Mouse (Mus musculus) neural tube, embryonic 12.5 days (tissue): ENCODE results near the gene Map3k20. TPM values are rescaled to one million over a fixed set of nuclear protein-coding genes. Genes with fewer than 3 reads are reported as not detected.

Experiments
- ATAC-seq: fragments of 200-750 bp; cut with Nextera tagmentation; 2 replicates; pipeline ENCODE4 v1.8.0; 2017; ENCODE audit warnings: low read depth, mild to moderate bottlenecking, moderate TSS enrichment, moderate library complexity; ENCODE audit not compliant: low FRiP score
- H3K27ac ChIP-seq: fragments of 300-500 bp; sonication (generic); 2 replicates; pipeline ENCODE4 v1.5.1; 2016
- H3K27me3 ChIP-seq: fragments of 300-500 bp; sonication (generic); replicated peaks from 2 replicates; pipeline ENCODE4 v1.6.1; 2016; ENCODE audit warnings: mild to moderate bottlenecking
- H3K36me3 ChIP-seq: fragments of 300-500 bp; sonication (generic); 2 replicates; pipeline ENCODE4 v1.6.1; 2016; ENCODE audit warnings: mild to moderate bottlenecking
- H3K4me1 ChIP-seq: fragments of 300-500 bp; sonication (generic); 2 replicates; pipeline ENCODE4 v1.6.1; 2016
- H3K4me2 ChIP-seq: fragments of 300-500 bp; sonication (generic); replicated peaks from 2 replicates; pipeline ENCODE4 v1.6.1; 2016; ENCODE audit warnings: mild to moderate bottlenecking
- H3K4me3 ChIP-seq: fragments of 300-500 bp; sonication (generic); 2 replicates; pipeline ENCODE4 v1.5.1; 2016
- H3K9ac ChIP-seq: fragments of 300-500 bp; sonication (generic); 2 replicates; pipeline ENCODE4 v1.6.1; 2016; ENCODE audit warnings: mild to moderate bottlenecking
- H3K9me3 ChIP-seq: fragments of 300-500 bp; sonication (generic); 2 replicates; pipeline ENCODE4 v1.6.1; 2016; ENCODE audit warnings: mild to moderate bottlenecking
- WGBS: fragments of 180-500 bp; shearing (Covaris S2); methylation state at CpG from one replicate; pipeline ENCODE4 v1.1.7; 2016; 5-methylcytosine and 5-hydroxymethylcytosine counted together
- polyA plus RNA-seq: library from polyadenylated mRNA; unstranded; fragments of >200 nt; fragmentation: Nextera tagmentation; extraction: Ambion mirVana; gene quantifications from 2 replicates; pipeline ENCODE4 v1.2.1, GENCODE M21; 2016

Map3k20 gene
- 5.8 and 6.8 TPM in 2 replicates for polyA plus RNA-seq

DNA sequence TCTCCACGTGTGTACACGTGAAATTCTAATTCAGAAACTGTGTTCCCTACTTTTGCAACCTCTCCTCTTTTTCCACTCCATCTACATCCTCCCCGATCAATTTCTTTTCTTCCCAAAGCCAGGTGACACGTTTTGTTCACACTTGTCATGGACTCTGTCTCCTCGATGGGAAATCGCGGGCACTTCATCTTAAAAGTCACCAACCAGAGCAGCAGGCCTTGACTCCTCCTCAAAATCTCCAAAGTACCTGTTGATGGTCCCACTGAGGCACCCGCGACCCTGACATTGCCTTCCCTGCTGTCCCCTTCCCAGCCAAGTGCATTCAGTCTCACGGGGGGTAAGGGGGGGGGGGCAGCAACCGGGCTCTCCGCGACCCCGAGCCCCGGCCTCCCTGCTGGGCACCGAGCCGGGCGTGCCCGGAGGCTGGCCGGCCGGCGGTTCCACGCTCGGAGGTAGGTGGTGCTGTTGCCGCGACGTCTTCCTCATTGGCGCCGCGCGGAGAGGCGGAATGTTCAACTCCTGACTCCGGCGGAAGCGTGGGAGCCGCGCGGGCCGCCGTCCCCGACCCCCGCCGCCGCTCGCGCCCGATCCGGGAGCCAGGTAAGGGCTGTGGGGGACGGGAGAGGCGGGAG is at the start of gene Map3k20:
Map3k20 (plus strand) TSS at position 382 of the 632 bp plus-strand sequence.
- Histone ChIP-seq H3K4me3 (peak within 1 kb of the TSS; percentile 87), H3K27ac (no peak within 1 kb of the TSS), H3K4me2 (peak within 1 kb of the TSS; percentile 95), H3K9me3 (no peaks in the 10 kb centered on the region), H3K9ac (peak within 1 kb of the TSS; percentile 82), H3K36me3 (no peaks in the 10 kb centered on the region), H3K4me1 (peaks cover 9% of the 10 kb centered on the region; the same call in 1 of the 2 replicates), H3K27me3 (no peaks in the 10 kb centered on the region; the same call in 1 of the 2 replicates)
- ATAC-seq, result peak; percentile 56
- 1% methylated on average over 49 of the region's 50 CpGs for WGBS

DNA sequence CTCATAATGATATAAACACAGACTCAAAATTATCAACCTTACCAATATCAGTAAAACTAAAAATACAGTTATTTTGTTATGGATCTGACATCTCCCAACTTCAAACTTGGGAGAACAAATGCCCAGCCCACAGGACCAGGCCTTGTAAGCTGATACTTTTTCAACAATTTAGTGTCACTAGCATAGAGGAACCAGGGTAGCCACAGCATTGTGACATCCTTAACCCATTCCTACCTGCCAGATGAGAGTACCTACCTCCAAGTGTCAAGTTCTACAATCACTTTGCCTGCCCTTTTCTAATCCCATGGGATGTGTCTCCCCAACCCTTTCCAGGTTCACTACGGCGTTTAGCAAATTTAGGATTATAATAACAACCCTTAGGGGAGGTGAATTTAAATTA is 47.0 kb upstream of the Map3k20 start:
- Histone ChIP-seq H3K36me3 (no peaks in the 10 kb centered on the region), H3K9ac (no peak overlapping the region), H3K4me1 (0 out of 2 replicates have a peak, but pooled peaks cover 4% of the 10 kb centered on the region), H3K4me2 (no peak overlapping the region), H3K27ac (no peak overlapping the region), H3K27me3 (peaks cover 32% of the 10 kb centered on the region), H3K9me3 (no peaks in the 10 kb centered on the region), H3K4me3 (no peak overlapping the region)
- no peak for ATAC-seq
- WGBS, result 86% methylated on average over 2 of the region's 2 CpGs

- 0 out of 2 replicates have a peak, but pooled peaks cover 4% of the 10 kb centered on the region for H3K4me1 ChIP-seq
Measured at GRCm38 (mm10) chr2:72238925-72239324, 46.5 kb upstream of the Map3k20 start.

GRCm38 (mm10) chr2:72239456-72239855 is 46.0 kb upstream of the Map3k20 start:
- 85% methylated on average over 8 of the region's 8 CpGs for WGBS
- no peaks in the 10 kb centered on the region for H3K36me3 ChIP-seq
- peaks cover 21% of the 10 kb centered on the region; the same call in 1 of the 2 replicates for H3K27me3 ChIP-seq
- no peaks in the 10 kb centered on the region for H3K9me3 ChIP-seq
- no peak overlapping the region for H3K9ac ChIP-seq
- no peak overlapping the region for H3K27ac ChIP-seq
- H3K4me1 ChIP-seq, result 0 out of 2 replicates have a peak, but pooled peaks cover 4% of the 10 kb centered on the region
- no peak overlapping the region for H3K4me2 ChIP-seq
- no peak for ATAC-seq
- H3K4me3 ChIP-seq, result no peak overlapping the region

More at GRCm38 (mm10) chr2:72238925-72239324, 46.5 kb upstream of the Map3k20 start:
- no peaks in the 10 kb centered on the region for H3K9me3 ChIP-seq
- 67% methylated on average over 11 of the region's 11 CpGs for WGBS
- no peak overlapping the region for H3K9ac ChIP-seq
- peaks cover 27% of the 10 kb centered on the region for H3K27me3 ChIP-seq
- no peak overlapping the region for H3K4me3 ChIP-seq
- no peaks in the 10 kb centered on the region for H3K36me3 ChIP-seq
- no peak overlapping the region for H3K27ac ChIP-seq
- ATAC-seq, result no peak
- no peak overlapping the region for H3K4me2 ChIP-seq

GRCm38 (mm10) chr2:72239993-72240392 is 45.4 kb upstream of the Map3k20 start:
- Histone ChIP-seq H3K27ac (no peak overlapping the region), H3K9ac (no peak overlapping the region), H3K4me3 (no peak overlapping the region), H3K4me1 (0 out of 2 replicates have a peak, but pooled peaks cover 4% of the 10 kb centered on the region), H3K36me3 (no peaks in the 10 kb centered on the region), H3K27me3 (peaks cover 19% of the 10 kb centered on the region; the same call in 1 of the 2 replicates), H3K9me3 (no peaks in the 10 kb centered on the region), H3K4me2 (no peak overlapping the region)
- ATAC-seq, result no peak
- 64% methylated on average over 7 of the region's 7 CpGs for WGBS

- Histone ChIP-seq H3K9ac (no peak overlapping the region), H3K4me1 (0 out of 2 replicates have a peak, but pooled peaks cover 4% of the 10 kb centered on the region), H3K4me2 (no peak overlapping the region), H3K27me3 (peaks cover 14% of the 10 kb centered on the region; the same call in 1 of the 2 replicates), H3K9me3 (no peaks in the 10 kb centered on the region), H3K27ac (no peak overlapping the region), H3K36me3 (no peaks in the 10 kb centered on the region), H3K4me3 (no peak overlapping the region)
- 80% methylated on average over 7 of the region's 7 CpGs for WGBS
- no peak for ATAC-seq
Measured at GRCm38 (mm10) chr2:72240691-72241090, 44.7 kb upstream of the Map3k20 start.

DNA sequence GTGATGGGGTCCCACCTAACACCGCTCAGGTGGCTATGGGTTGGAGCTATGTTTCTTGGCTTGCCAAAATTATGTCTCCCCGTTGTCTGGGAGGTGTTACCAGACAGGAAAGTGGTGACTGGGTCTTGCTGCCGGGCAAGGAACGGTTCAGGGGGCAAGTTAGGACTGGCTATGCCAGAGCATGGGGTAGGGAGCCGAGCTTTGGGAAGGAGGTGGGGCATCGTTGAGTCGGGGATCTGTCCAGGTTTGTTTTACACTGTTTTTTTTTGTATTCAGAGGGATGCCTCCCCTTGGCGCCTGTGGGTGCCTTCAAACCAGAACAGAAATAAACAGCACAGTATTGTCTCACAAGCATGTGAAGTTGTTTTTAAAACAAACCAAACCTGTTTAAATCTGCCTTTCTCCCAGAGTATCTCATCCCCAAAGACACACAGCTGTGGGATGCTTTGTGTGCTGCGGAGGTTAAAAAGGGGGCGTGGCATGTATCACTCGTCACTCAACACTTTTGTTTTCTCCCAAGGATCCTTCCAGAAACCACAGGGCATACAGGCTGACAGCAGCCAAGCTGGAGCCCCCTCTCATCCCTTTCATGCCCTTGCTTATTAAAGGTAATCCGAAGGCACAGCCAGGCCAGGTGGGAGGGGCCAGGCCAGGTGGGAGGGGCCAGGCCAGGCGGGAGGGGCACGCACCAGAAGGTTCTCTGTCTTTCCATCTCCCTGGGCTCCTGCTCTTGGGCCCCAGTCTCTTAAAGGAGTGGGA is 43.5 kb upstream of the Map3k20 start:
- no peak overlapping the region for H3K9ac ChIP-seq
- no peak overlapping the region for H3K27ac ChIP-seq
- no peak overlapping the region for H3K4me2 ChIP-seq
- H3K9me3 ChIP-seq, result no peaks in the 10 kb centered on the region
- 61% methylated on average over 14 of the region's 14 CpGs for WGBS
- 0 out of 2 replicates have a peak overlapping the region, but pooled peaks have one; percentile 1 for H3K4me3 ChIP-seq
- 0 out of 2 replicates have a peak, but pooled peaks cover 4% of the 10 kb centered on the region for H3K4me1 ChIP-seq
- ATAC-seq, result no peak
- no peaks in the 10 kb centered on the region for H3K36me3 ChIP-seq
- H3K27me3 ChIP-seq, result peaks cover 13% of the 10 kb centered on the region; the same call in 1 of the 2 replicates

- ATAC-seq, result no peak
- Histone ChIP-seq H3K27ac (no peak overlapping the region), H3K9ac (no peak overlapping the region), H3K27me3 (peaks cover 13% of the 10 kb centered on the region; the same call in 1 of the 2 replicates), H3K36me3 (no peaks in the 10 kb centered on the region), H3K4me1 (0 out of 2 replicates have a peak, but pooled peaks cover 4% of the 10 kb centered on the region), H3K4me2 (no peak overlapping the region), H3K9me3 (no peaks in the 10 kb centered on the region), H3K4me3 (no peak overlapping the region)
- 37% methylated on average over 12 of the region's 12 CpGs for WGBS
Measured at GRCm38 (mm10) chr2:72242910-72243675, 42.3 kb upstream of the Map3k20 start.

DNA sequence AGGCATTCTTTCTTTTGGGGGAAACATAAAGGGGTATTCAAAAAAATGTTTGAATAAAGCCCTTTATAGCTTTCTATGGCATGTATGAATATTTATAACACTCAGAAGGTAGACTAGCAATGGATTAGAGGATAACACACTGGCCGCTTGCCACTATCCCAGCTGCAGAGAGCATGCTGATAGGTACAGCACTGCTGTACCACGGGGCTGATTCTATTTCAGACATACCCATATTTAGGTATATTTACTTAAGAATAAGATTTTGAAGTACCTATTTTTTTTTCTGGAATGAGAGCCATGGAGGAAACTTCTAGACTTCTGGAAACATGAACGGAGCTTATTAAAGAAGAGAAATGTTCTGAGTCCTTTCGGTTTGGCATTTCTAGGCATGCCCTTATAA is 39.8 kb upstream of the Map3k20 start:
- H3K27me3 ChIP-seq, result peaks cover 13% of the 10 kb centered on the region; the same call in 1 of the 2 replicates
- 0 out of 2 replicates have a peak, but pooled peaks cover 4% of the 10 kb centered on the region for H3K4me1 ChIP-seq
- no peak overlapping the region for H3K9ac ChIP-seq
- no peaks in the 10 kb centered on the region for H3K36me3 ChIP-seq
- H3K4me2 ChIP-seq, result no peak overlapping the region
- ATAC-seq, result no peak
- no peaks in the 10 kb centered on the region for H3K9me3 ChIP-seq
- 89% methylated on average over 4 of the region's 4 CpGs for WGBS
- no peak overlapping the region for H3K4me3 ChIP-seq
- no peak overlapping the region for H3K27ac ChIP-seq

DNA sequence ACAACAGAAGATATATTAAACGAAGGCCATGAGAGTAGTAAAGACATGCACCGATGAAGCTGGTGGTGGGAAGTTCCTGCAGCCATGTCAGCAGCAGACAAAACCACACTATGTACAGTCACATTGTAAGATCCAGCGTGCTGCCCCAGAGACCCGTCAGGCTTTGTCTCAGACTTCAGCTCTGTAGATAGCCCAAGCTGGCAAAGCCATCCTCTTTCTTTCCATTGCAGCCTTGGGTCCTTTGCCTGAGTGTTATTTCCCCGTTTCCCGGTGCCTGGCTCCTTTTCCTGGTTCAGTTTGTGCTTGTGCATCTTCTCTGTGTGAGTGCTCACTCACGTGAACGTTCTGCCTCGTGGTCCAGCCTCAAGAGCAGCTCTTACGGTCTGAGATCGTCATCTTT is 39.1 kb upstream of the Map3k20 start:
- H3K27me3 ChIP-seq, result peaks cover 8% of the 10 kb centered on the region; the same call in 1 of the 2 replicates
- no peak overlapping the region for H3K4me2 ChIP-seq
- H3K4me3 ChIP-seq, result no peak overlapping the region
- H3K9ac ChIP-seq, result no peak overlapping the region
- no peak for ATAC-seq
- no peak overlapping the region for H3K27ac ChIP-seq
- H3K36me3 ChIP-seq, result no peaks in the 10 kb centered on the region
- no peaks in the 10 kb centered on the region for H3K9me3 ChIP-seq
- 0 out of 2 replicates have a peak, but pooled peaks cover 4% of the 10 kb centered on the region for H3K4me1 ChIP-seq
- WGBS, result 87% methylated on average over 11 of the region's 11 CpGs

DNA sequence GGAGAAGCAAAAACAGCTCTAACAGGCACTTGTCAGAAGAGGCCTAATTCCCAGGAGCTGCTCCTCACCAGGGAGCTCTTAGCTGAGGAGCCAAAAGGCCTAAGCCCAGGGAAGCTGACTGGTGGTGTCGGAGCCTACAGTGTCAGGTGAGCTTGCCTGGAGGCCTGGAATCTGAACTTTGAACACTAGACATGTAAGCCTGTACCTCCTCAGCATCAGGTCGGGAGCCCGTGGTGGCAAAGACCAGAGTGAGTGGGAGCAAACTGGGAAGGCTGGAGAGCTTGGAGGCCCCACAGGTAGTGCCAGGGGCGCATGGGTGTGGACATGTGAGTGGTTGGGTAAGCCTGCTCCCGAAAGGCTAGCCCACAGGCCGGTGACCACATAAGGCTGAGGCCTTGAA is 37.6 kb upstream of the Map3k20 start:
- Histone ChIP-seq H3K36me3 (no peaks in the 10 kb centered on the region), H3K4me3 (no peak overlapping the region), H3K4me1 (no peaks in the 10 kb centered on the region), H3K9me3 (no peaks in the 10 kb centered on the region), H3K9ac (no peak overlapping the region), H3K27me3 (no peaks in the 10 kb centered on the region), H3K27ac (no peak overlapping the region), H3K4me2 (no peak overlapping the region)
- ATAC-seq, result no peak
- 94% methylated on average over 6 of the region's 6 CpGs for WGBS
